Mouse (Mus musculus): ENCODE measurements at regions not wholly inside any gene's neighbourhood (a gene's known extent, or its start where the extent isn't known, plus 50 kb on each side); places are given as distances from the start of the nearest gene placed in this dataset.

DNA sequence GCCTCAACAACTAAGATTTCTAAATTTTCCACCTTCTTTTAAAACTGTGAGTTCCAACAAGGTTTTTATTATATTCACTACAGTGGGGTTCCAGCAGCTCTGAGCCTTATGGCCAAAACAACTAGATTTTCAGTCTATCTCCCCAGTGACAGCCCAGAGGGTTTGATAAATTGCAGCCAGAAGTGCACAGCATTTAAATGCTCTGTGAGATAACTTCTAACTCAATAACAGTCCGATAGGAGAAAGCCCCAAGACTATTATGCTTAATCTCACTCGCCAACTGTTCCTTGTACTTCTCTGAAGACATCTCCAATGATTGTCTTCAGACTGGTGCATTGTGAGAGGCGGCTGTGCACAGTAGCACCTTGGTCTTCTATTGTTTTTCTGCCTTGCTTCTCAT is 2774.5 kb upstream of the Gm7489 start:
- no peak for ATAC-seq (replicated peaks; ENCODE audit: low FRiP score)
- WGBS, result 62% methylated on average over 3 of the region's 3 CpGs
- no peaks in the 10 kb centered on the region for H3K9me3 ChIP-seq (ENCODE audit: control insufficient read depth, low read length)

DNA sequence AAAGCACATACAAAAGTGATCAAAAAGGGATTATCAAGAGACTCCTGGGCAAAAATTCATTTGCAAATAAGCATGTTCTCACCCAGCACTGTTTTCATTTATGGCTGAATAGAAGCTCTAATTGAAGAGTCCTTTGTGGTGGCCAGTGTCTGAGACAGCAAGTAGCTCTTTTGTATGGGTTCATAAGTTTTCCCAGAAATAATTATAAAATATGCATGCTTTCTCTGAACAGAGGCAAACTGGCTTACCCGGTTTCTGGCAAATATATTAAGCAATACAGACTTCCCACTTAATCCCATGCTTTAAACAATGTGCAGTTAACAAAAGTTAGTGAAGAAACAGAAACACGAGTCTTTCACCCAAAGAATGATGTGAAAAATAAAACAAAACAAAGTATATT is 2758.8 kb upstream of the Gm7489 start:
- WGBS, result 69% methylated on average over 2 of the region's 2 CpGs
- DNase-seq (ENCODE audit: low spot score) (no peak), ATAC-seq (replicated peaks; ENCODE audit: low FRiP score) (no peak)
- no peak overlapping the region for H3K4me3 ChIP-seq (ENCODE audit: low read depth, low read length)
- H3K9me3 ChIP-seq (ENCODE audit: control insufficient read depth, low read length), result no peaks in the 10 kb centered on the region
- no peak overlapping the region for H3K9ac ChIP-seq (ENCODE audit: low read depth, low read length)
- H3K27me3 ChIP-seq (replicated peaks; ENCODE audit: control insufficient read depth, insufficient read depth, low read length), result no peaks in the 10 kb centered on the region
- no peak overlapping the region for H3K4me2 ChIP-seq
- H3K27ac ChIP-seq (ENCODE audit: low read depth, low read length), result no peak overlapping the region
- H3K36me3 ChIP-seq (ENCODE audit: control insufficient read depth, insufficient read depth, low read length), result no peaks in the 10 kb centered on the region
- no peaks in the 10 kb centered on the region for H3K4me1 ChIP-seq (replicated peaks; ENCODE audit: control insufficient read depth, insufficient read depth, low read length)

More for the DNA sequence above, 2774.5 kb upstream of the Gm7489 start:
- Histone ChIP-seq H3K27me3 (replicated peaks; ENCODE audit: control insufficient read depth, insufficient read depth, low read length) (no peaks in the 10 kb centered on the region), H3K4me3 (ENCODE audit: low read depth, low read length) (no peak overlapping the region), H3K4me2 (no peak overlapping the region), H3K4me1 (replicated peaks; ENCODE audit: control insufficient read depth, insufficient read depth, low read length) (no peaks in the 10 kb centered on the region), H3K9ac (ENCODE audit: low read depth, low read length) (no peak overlapping the region), H3K27ac (ENCODE audit: low read depth, low read length) (no peak overlapping the region), H3K36me3 (ENCODE audit: control insufficient read depth, insufficient read depth, low read length) (no peaks in the 10 kb centered on the region)
- no peak for DNase-seq (ENCODE audit: low spot score)

DNA sequence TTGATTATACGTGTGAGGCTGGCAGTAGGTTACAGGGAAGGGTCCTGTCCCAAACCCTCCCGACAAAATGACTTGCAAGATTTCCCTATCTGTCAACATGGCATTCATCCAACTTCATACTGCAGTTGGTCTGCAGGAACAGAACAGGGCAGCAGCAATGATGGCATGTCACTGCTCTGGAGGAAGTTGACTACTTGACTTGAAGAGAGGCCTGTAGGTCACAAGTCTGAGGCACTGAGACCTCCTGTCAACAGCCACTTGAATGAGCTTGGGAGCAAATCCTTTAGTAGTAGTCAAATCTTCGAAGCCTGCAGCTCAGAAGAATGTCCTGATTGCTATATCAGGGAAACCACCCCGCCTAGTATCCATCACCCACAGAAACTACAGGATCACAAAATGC is 2753.7 kb upstream of the Gm7489 start:
- WGBS, result 64% methylated on average over 4 of the region's 4 CpGs

DNA sequence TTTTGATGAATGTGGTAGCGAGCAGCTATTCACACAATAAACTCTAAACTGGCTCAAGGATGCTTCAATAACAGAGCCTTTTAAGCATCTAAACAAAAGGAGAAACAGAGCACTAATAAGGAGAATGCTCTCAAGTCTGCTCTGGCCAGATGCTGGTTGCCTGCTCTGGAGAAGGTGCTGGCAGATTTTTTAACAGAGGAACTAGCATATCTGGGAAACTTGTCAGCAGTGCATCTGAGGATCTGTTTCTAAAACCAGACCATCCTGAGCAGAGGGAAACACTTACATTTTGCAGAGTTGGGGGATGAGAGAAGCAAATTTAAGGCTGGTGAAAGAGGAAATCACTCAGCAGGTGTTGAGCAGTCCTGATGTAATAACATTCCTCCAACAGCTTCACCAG is 2748.6 kb upstream of the Gm7489 start:
- H3K9me3 ChIP-seq (ENCODE audit: control insufficient read depth, low read length), result no peaks in the 10 kb centered on the region
- H3K4me3 ChIP-seq (ENCODE audit: low read depth, low read length), result no peak overlapping the region
- no peak for ATAC-seq (replicated peaks; ENCODE audit: low FRiP score)
- H3K27me3 ChIP-seq (replicated peaks; ENCODE audit: control insufficient read depth, insufficient read depth, low read length), result no peaks in the 10 kb centered on the region
- no peak overlapping the region for H3K4me2 ChIP-seq
- no peaks in the 10 kb centered on the region for H3K4me1 ChIP-seq (replicated peaks; ENCODE audit: control insufficient read depth, insufficient read depth, low read length)
- no peak overlapping the region for H3K27ac ChIP-seq (ENCODE audit: low read depth, low read length)
- no peaks in the 10 kb centered on the region for H3K36me3 ChIP-seq (ENCODE audit: control insufficient read depth, insufficient read depth, low read length)
- H3K9ac ChIP-seq (ENCODE audit: low read depth, low read length), result no peak overlapping the region
- no peak for DNase-seq (ENCODE audit: low spot score)
- WGBS, result 71% methylated on average over 1 of the region's 1 CpGs

More for the DNA sequence above, 2753.7 kb upstream of the Gm7489 start:
- Histone ChIP-seq H3K4me1 (replicated peaks; ENCODE audit: control insufficient read depth, insufficient read depth, low read length) (no peaks in the 10 kb centered on the region), H3K36me3 (ENCODE audit: control insufficient read depth, insufficient read depth, low read length) (no peaks in the 10 kb centered on the region), H3K4me2 (no peak overlapping the region), H3K9ac (ENCODE audit: low read depth, low read length) (no peak overlapping the region), H3K9me3 (ENCODE audit: control insufficient read depth, low read length) (no peaks in the 10 kb centered on the region), H3K27ac (ENCODE audit: low read depth, low read length) (no peak overlapping the region), H3K27me3 (replicated peaks; ENCODE audit: control insufficient read depth, insufficient read depth, low read length) (no peaks in the 10 kb centered on the region), H3K4me3 (ENCODE audit: low read depth, low read length) (no peak overlapping the region)
- ATAC-seq (replicated peaks; ENCODE audit: low FRiP score) (no peak), DNase-seq (ENCODE audit: low spot score) (no peak)

DNA sequence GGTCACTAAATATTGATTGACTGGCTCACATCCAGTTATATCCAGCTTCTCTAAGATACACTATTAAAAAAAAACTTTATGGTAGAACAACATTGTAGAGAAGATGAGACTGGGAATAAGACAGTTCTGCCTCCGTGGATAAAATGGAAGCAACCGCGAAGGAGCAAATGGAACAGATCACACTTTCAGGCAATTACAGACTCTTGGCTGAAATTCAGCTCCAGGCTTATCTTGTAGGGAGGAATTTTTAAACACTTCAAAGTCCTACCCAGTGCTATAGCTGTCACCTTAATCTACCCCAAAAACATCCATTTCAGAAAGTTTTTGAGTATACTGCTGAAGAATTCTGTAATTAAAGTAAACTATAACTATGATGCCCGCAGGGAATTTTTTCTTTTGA is 2745.2 kb upstream of the Gm7489 start:
- Histone ChIP-seq H3K4me2 (no peak overlapping the region), H3K9ac (ENCODE audit: low read depth, low read length) (no peak overlapping the region), H3K27me3 (replicated peaks; ENCODE audit: control insufficient read depth, insufficient read depth, low read length) (no peaks in the 10 kb centered on the region), H3K27ac (ENCODE audit: low read depth, low read length) (no peak overlapping the region), H3K9me3 (ENCODE audit: control insufficient read depth, low read length) (no peaks in the 10 kb centered on the region), H3K4me3 (ENCODE audit: low read depth, low read length) (no peak overlapping the region), H3K4me1 (replicated peaks; ENCODE audit: control insufficient read depth, insufficient read depth, low read length) (no peaks in the 10 kb centered on the region), H3K36me3 (ENCODE audit: control insufficient read depth, insufficient read depth, low read length) (no peaks in the 10 kb centered on the region)
- no peak for DNase-seq (ENCODE audit: low spot score)
- ATAC-seq (replicated peaks; ENCODE audit: low FRiP score), result no peak
- WGBS, result 64% methylated on average over 4 of the region's 4 CpGs

DNA sequence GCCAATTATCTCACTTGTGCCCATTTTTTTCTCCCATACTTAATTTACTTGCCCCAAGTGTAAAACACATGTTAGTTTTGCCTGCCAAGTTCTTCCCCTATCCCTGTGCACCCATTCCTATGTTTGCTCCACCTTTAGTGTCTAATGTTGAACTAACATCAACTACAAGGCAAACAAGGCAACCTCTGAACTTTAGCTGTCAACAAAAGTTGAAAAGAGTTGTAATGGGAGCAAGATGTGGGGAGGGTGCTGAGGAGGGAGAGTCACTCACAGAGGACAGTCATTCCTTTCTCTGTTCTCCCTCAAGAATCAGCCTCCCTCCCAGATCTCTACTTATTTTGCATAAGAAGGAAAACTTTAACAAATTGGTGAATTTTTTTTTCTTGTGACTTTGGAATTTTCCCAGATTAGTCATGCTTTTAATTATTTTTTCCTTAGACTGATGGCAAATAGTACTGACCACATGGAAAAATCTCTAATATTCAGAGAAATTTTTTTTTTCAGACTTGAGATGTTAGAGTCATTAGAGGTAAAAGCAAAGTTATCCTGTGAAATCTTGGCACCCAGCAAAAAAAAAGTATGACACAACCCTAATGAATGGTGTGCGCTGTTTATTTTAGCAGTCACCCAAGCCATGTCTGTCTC is 2710.6 kb upstream of the Gm7489 start:
- H3K9me3 ChIP-seq (ENCODE audit: control insufficient read depth, low read length), result no peaks in the 10 kb centered on the region
- no peaks in the 10 kb centered on the region for H3K27me3 ChIP-seq (replicated peaks; ENCODE audit: control insufficient read depth, insufficient read depth, low read length)
- H3K27ac ChIP-seq (ENCODE audit: low read depth, low read length), result no peak overlapping the region
- no peak overlapping the region for H3K9ac ChIP-seq (ENCODE audit: low read depth, low read length)
- H3K4me2 ChIP-seq, result no peak overlapping the region
- ATAC-seq (replicated peaks; ENCODE audit: low FRiP score) (no peak), DNase-seq (ENCODE audit: low spot score) (no peak)
- H3K4me1 ChIP-seq (replicated peaks; ENCODE audit: control insufficient read depth, insufficient read depth, low read length), result no peaks in the 10 kb centered on the region
- no peaks in the 10 kb centered on the region for H3K36me3 ChIP-seq (ENCODE audit: control insufficient read depth, insufficient read depth, low read length)
- WGBS, result 94% methylated on average over 1 of the region's 1 CpGs
- H3K4me3 ChIP-seq (ENCODE audit: low read depth, low read length), result no peak overlapping the region

DNA sequence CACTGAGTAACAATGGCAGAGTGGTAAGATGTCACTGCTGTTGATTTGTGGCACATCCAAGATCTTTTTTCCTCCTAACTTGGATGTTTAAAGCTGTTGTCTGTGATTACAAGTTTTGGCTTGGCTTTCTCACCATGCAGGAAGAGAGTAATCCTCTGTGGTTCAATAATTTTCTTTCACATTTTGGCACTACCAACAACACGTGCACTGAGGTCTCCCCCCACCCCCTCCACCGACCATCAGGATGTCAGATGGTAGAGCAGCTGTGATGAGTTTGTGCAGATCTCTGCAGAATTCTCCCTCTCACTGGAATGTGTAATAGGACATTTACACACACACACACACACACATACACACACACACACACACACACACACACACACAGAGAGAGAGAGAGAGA is 2708.2 kb upstream of the Gm7489 start:
- no peak overlapping the region for H3K4me2 ChIP-seq
- no peaks in the 10 kb centered on the region for H3K36me3 ChIP-seq (ENCODE audit: control insufficient read depth, insufficient read depth, low read length)
- no peak overlapping the region for H3K27ac ChIP-seq (ENCODE audit: low read depth, low read length)
- ATAC-seq (replicated peaks; ENCODE audit: low FRiP score), result no peak
- H3K4me3 ChIP-seq (ENCODE audit: low read depth, low read length), result no peak overlapping the region
- no peaks in the 10 kb centered on the region for H3K4me1 ChIP-seq (replicated peaks; ENCODE audit: control insufficient read depth, insufficient read depth, low read length)
- no peaks in the 10 kb centered on the region for H3K27me3 ChIP-seq (replicated peaks; ENCODE audit: control insufficient read depth, insufficient read depth, low read length)
- DNase-seq (ENCODE audit: low spot score), result no peak
- H3K9me3 ChIP-seq (ENCODE audit: control insufficient read depth, low read length), result no peaks in the 10 kb centered on the region
- H3K9ac ChIP-seq (ENCODE audit: low read depth, low read length), result no peak overlapping the region
- WGBS, result 53% methylated on average over 2 of the region's 2 CpGs

DNA sequence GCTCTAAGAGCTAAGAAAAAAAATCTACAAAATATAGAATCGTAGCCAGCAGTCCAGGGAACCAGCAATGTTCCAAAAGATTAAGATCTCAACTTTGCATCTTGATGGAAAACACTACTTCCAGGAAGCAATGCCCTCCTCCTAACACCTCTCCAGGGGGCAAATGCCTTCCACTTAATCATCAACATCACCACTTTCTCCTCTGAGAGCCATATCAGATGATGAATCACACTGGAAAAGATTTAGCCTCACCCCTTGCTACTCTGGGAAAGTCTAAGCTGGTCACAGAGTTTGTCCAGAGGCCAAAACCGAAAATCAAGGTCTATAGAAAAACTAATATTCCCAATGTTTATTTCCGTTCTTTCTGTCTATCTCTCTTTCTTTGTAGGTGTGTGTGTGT is 2695.6 kb upstream of the Gm7489 start:
- H3K4me2 ChIP-seq, result no peak overlapping the region
- no peak overlapping the region for H3K27ac ChIP-seq (ENCODE audit: low read depth, low read length)
- H3K36me3 ChIP-seq (ENCODE audit: control insufficient read depth, insufficient read depth, low read length), result no peaks in the 10 kb centered on the region
- no peaks in the 10 kb centered on the region for H3K9me3 ChIP-seq (ENCODE audit: control insufficient read depth, low read length)
- WGBS, result 76% methylated on average over 3 of the region's 3 CpGs
- no peaks in the 10 kb centered on the region for H3K4me1 ChIP-seq (replicated peaks; ENCODE audit: control insufficient read depth, insufficient read depth, low read length)
- no peak overlapping the region for H3K9ac ChIP-seq (ENCODE audit: low read depth, low read length)
- no peaks in the 10 kb centered on the region for H3K27me3 ChIP-seq (replicated peaks; ENCODE audit: control insufficient read depth, insufficient read depth, low read length)
- no peak overlapping the region for H3K4me3 ChIP-seq (ENCODE audit: low read depth, low read length)
- ATAC-seq (replicated peaks; ENCODE audit: low FRiP score) (no peak), DNase-seq (ENCODE audit: low spot score) (no peak)

DNA sequence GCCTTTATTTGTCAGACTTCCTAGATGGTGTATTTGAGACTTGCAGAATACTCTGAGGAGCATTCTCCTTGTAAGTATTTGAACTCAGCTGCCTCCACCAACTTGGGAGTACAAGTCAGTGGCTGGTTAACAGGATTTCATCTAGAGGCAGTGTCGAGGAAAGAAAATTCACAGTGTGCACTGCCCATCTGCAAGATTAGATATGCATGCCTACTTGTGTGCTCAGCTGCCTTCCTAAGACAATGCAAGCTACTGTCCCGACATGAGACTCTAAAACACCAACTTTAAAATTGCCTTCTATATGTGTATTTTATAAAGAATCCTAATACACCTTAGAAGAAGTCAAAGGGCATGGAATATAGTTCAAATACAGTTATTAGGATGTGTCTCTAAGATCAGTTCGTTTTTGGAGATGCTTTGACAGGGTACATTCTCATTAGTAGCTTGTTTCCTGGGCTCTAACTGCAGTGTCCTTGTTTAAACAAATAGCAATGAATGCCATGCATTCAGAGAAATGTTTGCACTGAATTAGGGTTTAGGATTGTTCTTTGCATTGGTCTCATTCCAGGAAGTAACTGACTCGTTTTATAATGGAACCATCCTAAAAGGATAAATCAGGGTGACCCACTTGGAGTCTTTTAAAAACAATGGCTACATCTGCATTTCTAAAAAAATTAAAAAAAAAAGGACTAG is 2687.1 kb upstream of the Gm7489 start:
- H3K4me1 ChIP-seq (replicated peaks; ENCODE audit: control insufficient read depth, insufficient read depth, low read length), result no peaks in the 10 kb centered on the region
- H3K27ac ChIP-seq (ENCODE audit: low read depth, low read length), result no peak overlapping the region
- DNase-seq (ENCODE audit: low spot score) (no peak), ATAC-seq (replicated peaks; ENCODE audit: low FRiP score) (no peak)
- no peaks in the 10 kb centered on the region for H3K36me3 ChIP-seq (ENCODE audit: control insufficient read depth, insufficient read depth, low read length)
- no peaks in the 10 kb centered on the region for H3K27me3 ChIP-seq (replicated peaks; ENCODE audit: control insufficient read depth, insufficient read depth, low read length)
- no peaks in the 10 kb centered on the region for H3K9me3 ChIP-seq (ENCODE audit: control insufficient read depth, low read length)
- no peak overlapping the region for H3K4me2 ChIP-seq
- no peak overlapping the region for H3K4me3 ChIP-seq (ENCODE audit: low read depth, low read length)
- H3K9ac ChIP-seq (ENCODE audit: low read depth, low read length), result no peak overlapping the region
- WGBS, result 47% methylated on average over 4 of the region's 4 CpGs

Measured in liver, embryonic 11.5 days (tissue).